Mouse (Mus musculus): ENCODE results near the gene Ankrd44. TPM values are rescaled to one million over a fixed set of nuclear protein-coding genes. Genes with fewer than 3 reads are reported as not detected.

Ankrd44 gene
- polyA plus RNA-seq, 1 experiment from 2014 or later = 11.4 TPM

GRCm38 (mm10) chr1:54866131-54866530, 60.1 kb downstream of the Ankrd44 start:
- Histone ChIP-seq H3K4me1 (ENCODE audit: control insufficient read depth, insufficient read depth, low read length) (peaks cover 10% of the 10 kb centered on the region; the same call in 1 of the 2 replicates), H3K4me3 (ENCODE audit: low read length) (no peak overlapping the region), H3K9ac (ENCODE audit: low read length) (no peak overlapping the region; the same call in 1 of the 2 replicates), H3K4me2 (ENCODE audit: low read depth, low read length) (no peak overlapping the region), H3K36me3 (ENCODE audit: control insufficient read depth, insufficient read depth) (no peaks in the 10 kb centered on the region), H3K27ac (ENCODE audit: low read length) (no peak overlapping the region), H3K9me3 (replicated peaks; ENCODE audit: control insufficient read depth, low read length) (no peaks in the 10 kb centered on the region; the same call in 1 of the 2 replicates), H3K27me3 (ENCODE audit: control insufficient read depth, insufficient read depth, low read length) (no peaks in the 10 kb centered on the region)
- WGBS = 78% methylated on average over 3 of the region's 3 CpGs
- no peak for ATAC-seq (replicated peaks; ENCODE audit: extremely low read depth, insufficient read depth, low FRiP score)

DNA sequence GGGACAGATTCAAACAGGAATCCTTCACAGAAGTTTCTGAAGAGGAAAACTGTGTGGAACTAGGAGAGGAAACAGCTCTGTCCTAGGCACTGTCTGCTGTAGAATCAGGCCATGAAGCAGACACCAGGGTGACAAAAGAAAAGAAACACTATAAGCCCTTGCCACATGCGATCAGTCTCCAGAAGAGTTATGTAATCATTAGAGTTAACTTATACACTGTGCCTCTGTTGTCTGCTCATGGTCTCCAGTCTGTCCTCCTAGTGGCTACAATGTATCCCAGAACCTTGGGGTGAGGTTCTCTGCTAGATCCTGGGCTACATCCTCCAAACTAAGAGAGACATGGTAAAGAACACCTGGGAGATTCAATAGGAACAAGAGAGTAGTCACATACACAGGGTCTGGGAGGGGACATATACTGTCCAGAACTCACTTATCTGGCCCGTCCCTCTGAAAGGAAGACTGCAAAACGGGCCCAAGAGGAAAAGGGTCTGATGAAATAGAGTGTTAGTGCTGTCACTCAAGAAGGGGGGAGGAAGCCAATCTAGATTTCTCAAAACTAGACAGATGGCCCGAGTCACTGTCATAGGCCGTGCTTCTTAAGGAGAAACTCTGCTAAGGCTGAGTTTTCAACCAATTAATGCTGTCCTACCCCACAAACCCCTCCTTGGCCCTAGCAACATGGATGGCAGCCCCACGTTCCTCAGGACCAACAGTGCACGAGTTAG, 61.1 kb downstream of the Ankrd44 start:
- Histone ChIP-seq H3K9me3 (replicated peaks; ENCODE audit: control insufficient read depth, low read length) (no peaks in the 10 kb centered on the region; the same call in 1 of the 2 replicates), H3K4me3 (ENCODE audit: low read length) (no peak overlapping the region), H3K4me1 (ENCODE audit: control insufficient read depth, insufficient read depth, low read length) (peaks cover 14% of the 10 kb centered on the region; the same call in 1 of the 2 replicates), H3K4me2 (ENCODE audit: low read depth, low read length) (no peak overlapping the region), H3K36me3 (ENCODE audit: control insufficient read depth, insufficient read depth) (no peaks in the 10 kb centered on the region), H3K27me3 (ENCODE audit: control insufficient read depth, insufficient read depth, low read length) (no peaks in the 10 kb centered on the region), H3K27ac (ENCODE audit: low read length) (no peak overlapping the region), H3K9ac (ENCODE audit: low read length) (no peak overlapping the region)
- ATAC-seq (replicated peaks; ENCODE audit: extremely low read depth, insufficient read depth, low FRiP score) = no peak
- WGBS = 63% methylated on average over 7 of the region's 7 CpGs

- WGBS = 79% methylated on average over 5 of the region's 5 CpGs
- Histone ChIP-seq H3K27me3 (ENCODE audit: control insufficient read depth, insufficient read depth, low read length) (no peaks in the 10 kb centered on the region), H3K4me1 (ENCODE audit: control insufficient read depth, insufficient read depth, low read length) (peaks cover 17% of the 10 kb centered on the region), H3K36me3 (ENCODE audit: control insufficient read depth, insufficient read depth) (no peaks in the 10 kb centered on the region), H3K4me2 (ENCODE audit: low read depth, low read length) (no peak overlapping the region), H3K9ac (ENCODE audit: low read length) (no peak overlapping the region), H3K9me3 (replicated peaks; ENCODE audit: control insufficient read depth, low read length) (no peaks in the 10 kb centered on the region; the same call in 1 of the 2 replicates), H3K27ac (ENCODE audit: low read length) (no peak overlapping the region), H3K4me3 (ENCODE audit: low read length) (no peak overlapping the region)
- no peak for ATAC-seq (replicated peaks; ENCODE audit: extremely low read depth, insufficient read depth, low FRiP score)
These were observed 65.8 kb downstream of the Ankrd44 start for GRCm38 (mm10) chr1:54860361-54860760.

GRCm38 (mm10) chr1:54859876-54860275, 66.3 kb downstream of the Ankrd44 start:
- Histone ChIP-seq H3K27ac (ENCODE audit: low read length) (no peak overlapping the region), H3K27me3 (ENCODE audit: control insufficient read depth, insufficient read depth, low read length) (no peaks in the 10 kb centered on the region), H3K9ac (ENCODE audit: low read length) (no peak overlapping the region), H3K9me3 (replicated peaks; ENCODE audit: control insufficient read depth, low read length) (no peaks in the 10 kb centered on the region; the same call in 1 of the 2 replicates), H3K4me1 (ENCODE audit: control insufficient read depth, insufficient read depth, low read length) (peaks cover 17% of the 10 kb centered on the region), H3K36me3 (ENCODE audit: control insufficient read depth, insufficient read depth) (no peaks in the 10 kb centered on the region), H3K4me2 (ENCODE audit: low read depth, low read length) (no peak overlapping the region), H3K4me3 (ENCODE audit: low read length) (no peak overlapping the region)
- ATAC-seq (replicated peaks; ENCODE audit: extremely low read depth, insufficient read depth, low FRiP score) = no peak

DNA sequence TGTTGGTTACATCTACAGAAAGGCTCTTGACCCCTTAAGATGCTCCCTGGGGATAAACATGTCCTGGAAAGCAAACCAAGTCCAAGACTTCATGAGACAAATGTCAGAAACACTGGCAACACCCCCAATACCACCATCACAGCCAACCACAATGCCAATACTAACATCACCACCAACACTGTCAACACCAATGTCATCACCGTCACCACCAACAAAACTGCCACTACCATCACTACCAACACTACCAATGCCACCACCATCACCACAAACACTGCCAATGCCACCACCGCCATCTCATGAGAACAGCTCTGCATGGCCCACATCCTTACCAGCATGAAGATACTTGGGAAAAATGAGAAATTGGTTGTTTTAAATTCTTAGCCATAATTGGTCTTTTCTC, 67.3 kb downstream of the Ankrd44 start:
- Histone ChIP-seq H3K9me3 (replicated peaks; ENCODE audit: control insufficient read depth, low read length) (no peaks in the 10 kb centered on the region; the same call in 1 of the 2 replicates), H3K9ac (ENCODE audit: low read length) (no peak overlapping the region), H3K4me3 (ENCODE audit: low read length) (no peak overlapping the region), H3K27ac (ENCODE audit: low read length) (no peak overlapping the region), H3K4me1 (ENCODE audit: control insufficient read depth, insufficient read depth, low read length) (peaks cover 17% of the 10 kb centered on the region), H3K36me3 (ENCODE audit: control insufficient read depth, insufficient read depth) (no peaks in the 10 kb centered on the region), H3K27me3 (ENCODE audit: control insufficient read depth, insufficient read depth, low read length) (no peaks in the 10 kb centered on the region), H3K4me2 (ENCODE audit: low read depth, low read length) (no peak overlapping the region)
- 93% methylated on average over 2 of the region's 2 CpGs for WGBS
- no peak for ATAC-seq (replicated peaks; ENCODE audit: extremely low read depth, insufficient read depth, low FRiP score)

DNA sequence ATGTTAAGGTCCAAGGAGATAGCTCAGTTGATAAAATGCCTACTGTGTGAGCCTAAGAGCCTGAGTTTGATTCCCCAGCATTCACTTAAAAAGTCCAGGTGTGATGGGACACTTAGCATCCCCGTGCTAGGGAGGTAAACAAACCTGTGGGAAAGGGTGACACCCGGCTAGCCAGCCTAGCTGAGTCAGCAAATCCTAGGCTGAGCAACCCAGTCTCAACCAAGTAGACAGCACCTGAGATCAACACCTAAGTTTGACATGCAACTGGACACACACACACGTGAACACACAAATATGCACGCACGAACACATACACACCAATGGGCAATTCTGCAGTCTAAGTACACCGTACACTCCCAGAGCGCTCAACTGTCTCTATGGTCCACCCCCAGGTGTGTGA, 69.7 kb downstream of the Ankrd44 start:
- H3K4me3 ChIP-seq (ENCODE audit: low read length) = no peak overlapping the region
- no peak overlapping the region for H3K27ac ChIP-seq (ENCODE audit: low read length)
- no peaks in the 10 kb centered on the region for H3K27me3 ChIP-seq (ENCODE audit: control insufficient read depth, insufficient read depth, low read length)
- no peak for ATAC-seq (replicated peaks; ENCODE audit: extremely low read depth, insufficient read depth, low FRiP score)
- no peaks in the 10 kb centered on the region for H3K9me3 ChIP-seq (replicated peaks; ENCODE audit: control insufficient read depth, low read length)
- no peaks in the 10 kb centered on the region for H3K36me3 ChIP-seq (ENCODE audit: control insufficient read depth, insufficient read depth)
- peaks cover 16% of the 10 kb centered on the region for H3K4me1 ChIP-seq (ENCODE audit: control insufficient read depth, insufficient read depth, low read length)
- WGBS = 94% methylated on average over 7 of the region's 7 CpGs
- H3K4me2 ChIP-seq (ENCODE audit: low read depth, low read length) = no peak overlapping the region
- H3K9ac ChIP-seq (ENCODE audit: low read length) = no peak overlapping the region

DNA sequence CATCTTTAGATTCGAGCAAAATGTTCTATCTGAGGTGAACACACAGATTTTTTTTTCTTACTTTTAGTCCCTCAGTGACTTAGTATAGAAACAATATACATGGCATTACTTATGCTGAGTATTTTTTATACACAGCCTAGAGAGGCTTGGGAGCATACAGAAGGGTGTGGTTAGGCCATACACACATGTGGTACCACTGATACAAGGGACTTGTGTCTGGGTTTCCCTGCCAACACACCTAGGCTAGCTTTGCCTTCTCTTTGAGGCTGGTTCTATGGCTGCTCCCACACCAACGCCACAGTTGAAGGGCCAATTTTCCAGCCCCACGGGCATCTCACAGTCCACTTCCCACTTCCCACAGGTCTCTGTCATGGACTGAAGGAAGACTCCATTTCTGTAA, 70.2 kb downstream of the Ankrd44 start:
- Histone ChIP-seq H3K4me1 (ENCODE audit: control insufficient read depth, insufficient read depth, low read length) (peaks cover 12% of the 10 kb centered on the region), H3K4me2 (ENCODE audit: low read depth, low read length) (no peak overlapping the region), H3K27ac (ENCODE audit: low read length) (no peak overlapping the region), H3K27me3 (ENCODE audit: control insufficient read depth, insufficient read depth, low read length) (no peaks in the 10 kb centered on the region), H3K9ac (ENCODE audit: low read length) (no peak overlapping the region), H3K36me3 (ENCODE audit: control insufficient read depth, insufficient read depth) (no peaks in the 10 kb centered on the region), H3K9me3 (replicated peaks; ENCODE audit: control insufficient read depth, low read length) (no peaks in the 10 kb centered on the region), H3K4me3 (ENCODE audit: low read length) (no peak overlapping the region)
- ATAC-seq (replicated peaks; ENCODE audit: extremely low read depth, insufficient read depth, low FRiP score) = no peak
- WGBS = 77% methylated on average over 3 of the region's 3 CpGs

DNA sequence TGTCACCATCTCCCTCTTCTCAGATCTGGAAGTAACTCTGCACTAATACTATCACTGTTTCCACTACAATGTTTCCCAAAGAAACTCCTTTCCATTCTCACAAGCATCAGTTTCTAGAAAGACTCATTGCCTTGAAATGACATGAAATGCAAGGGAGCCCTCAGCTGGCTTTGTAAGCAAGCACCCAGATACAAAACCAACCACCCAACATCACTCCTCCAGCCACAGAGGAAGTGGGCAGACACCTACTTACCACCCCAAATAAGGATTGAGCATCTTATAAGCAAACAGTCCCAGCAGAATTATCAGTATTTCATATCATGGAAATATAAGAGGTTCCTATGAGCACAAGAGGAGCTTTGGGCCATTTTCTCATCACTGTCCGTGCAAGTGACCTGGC, 71.8 kb downstream of the Ankrd44 start:
- H3K4me1 ChIP-seq (ENCODE audit: control insufficient read depth, insufficient read depth, low read length) = peaks cover 6% of the 10 kb centered on the region
- H3K9ac ChIP-seq (ENCODE audit: low read length) = no peak overlapping the region
- H3K4me2 ChIP-seq (ENCODE audit: low read depth, low read length) = no peak overlapping the region
- H3K27me3 ChIP-seq (ENCODE audit: control insufficient read depth, insufficient read depth, low read length) = no peaks in the 10 kb centered on the region
- H3K4me3 ChIP-seq (ENCODE audit: low read length) = no peak overlapping the region
- no peaks in the 10 kb centered on the region for H3K9me3 ChIP-seq (replicated peaks; ENCODE audit: control insufficient read depth, low read length)
- no peak for ATAC-seq (replicated peaks; ENCODE audit: extremely low read depth, insufficient read depth, low FRiP score)
- no peaks in the 10 kb centered on the region for H3K36me3 ChIP-seq (ENCODE audit: control insufficient read depth, insufficient read depth)
- 83% methylated on average over 1 of the region's 1 CpGs for WGBS
- no peak overlapping the region for H3K27ac ChIP-seq (ENCODE audit: low read length)

DNA sequence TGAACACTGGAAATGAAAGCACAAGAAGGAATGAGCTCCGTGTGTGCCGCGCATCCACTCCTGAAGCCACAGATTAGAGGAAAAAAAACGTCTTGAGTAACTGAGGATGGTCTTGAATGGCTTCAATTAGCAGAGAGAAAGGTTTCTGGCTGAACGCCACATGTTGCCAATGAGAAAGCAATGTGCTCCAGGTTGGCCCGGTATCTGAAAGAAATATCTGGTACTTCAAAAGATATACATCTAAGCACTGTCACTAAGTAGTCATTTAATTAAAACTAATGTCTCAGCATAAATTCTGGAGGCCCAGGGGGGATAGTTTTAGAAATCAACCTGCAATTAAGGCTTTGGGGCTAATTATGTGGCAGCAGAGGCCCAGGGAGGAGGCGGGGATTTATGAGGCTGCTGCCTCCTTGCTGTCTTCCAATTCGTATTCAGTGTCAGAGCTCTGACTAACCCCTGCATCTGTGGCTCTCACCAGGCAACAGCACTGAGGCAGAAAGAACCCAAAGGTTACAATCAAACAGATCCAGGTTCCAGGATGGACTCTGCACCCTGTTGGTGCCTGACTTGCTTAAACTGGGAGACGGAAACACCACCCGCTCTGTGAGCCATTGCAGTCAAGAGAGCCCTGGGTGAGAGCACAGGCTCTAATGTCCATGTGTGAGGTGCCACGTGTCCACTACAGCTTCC, 72.7 kb downstream of the Ankrd44 start:
- WGBS = 81% methylated on average over 11 of the region's 11 CpGs
- Histone ChIP-seq H3K27me3 (ENCODE audit: control insufficient read depth, insufficient read depth, low read length) (no peaks in the 10 kb centered on the region), H3K4me2 (ENCODE audit: low read depth, low read length) (no peak overlapping the region), H3K9me3 (replicated peaks; ENCODE audit: control insufficient read depth, low read length) (no peaks in the 10 kb centered on the region), H3K9ac (ENCODE audit: low read length) (no peak overlapping the region), H3K27ac (ENCODE audit: low read length) (no peak overlapping the region), H3K4me3 (ENCODE audit: low read length) (no peak overlapping the region), H3K4me1 (ENCODE audit: control insufficient read depth, insufficient read depth, low read length) (no peaks in the 10 kb centered on the region), H3K36me3 (ENCODE audit: control insufficient read depth, insufficient read depth) (no peaks in the 10 kb centered on the region)
- no peak for ATAC-seq (replicated peaks; ENCODE audit: extremely low read depth, insufficient read depth, low FRiP score)

Measured in heart, embryonic 16.5 days (tissue).